Mouse (Mus musculus) myocyte (in vitro differentiated cells): Measurements from ENCODE around the gene Mdm2.

Experiments used
- CEBPB ChIP-seq: IDR thresholded peaks from 2 replicates; pipeline ENCODE4 v1.6.1; 2011; ENCODE audit warnings: mild to moderate bottlenecking, moderate library complexity; ENCODE audit not compliant: poor library complexity, insufficient read depth, severe bottlenecking
- E2F4 ChIP-seq: IDR thresholded peaks from one replicate; pipeline ENCODE4 v1.6.1; 2011; ENCODE audit warnings: mild to moderate bottlenecking, control low read depth, moderate library complexity; ENCODE audit not compliant: insufficient read depth
- MAX ChIP-seq: IDR thresholded peaks from one replicate; pipeline ENCODE4 v1.6.1; 2011; ENCODE audit warnings: low read depth, mild to moderate bottlenecking, control low read depth
- POLR2A ChIP-seq: IDR thresholded peaks from one replicate; pipeline ENCODE4 v1.6.1; 2011; ENCODE audit warnings: low read depth, mild to moderate bottlenecking, control low read depth, moderate library complexity; ENCODE audit not compliant: insufficient read length
- POLR2AphosphoS2 ChIP-seq: IDR thresholded peaks from one replicate; pipeline ENCODE4 v1.6.1; 2011; ENCODE audit warnings: low read depth, control low read depth; ENCODE audit not compliant: insufficient read length
- REST ChIP-seq: IDR thresholded peaks from one replicate; pipeline ENCODE4 v1.6.1; 2011; ENCODE audit warnings: mild to moderate bottlenecking, control low read depth, moderate library complexity; ENCODE audit not compliant: insufficient read depth, insufficient read length
- TCF12 ChIP-seq: IDR thresholded peaks from one replicate; pipeline ENCODE4 v1.6.1; 2011; ENCODE audit warnings: mild to moderate bottlenecking, control low read depth; ENCODE audit not compliant: poor library complexity, insufficient read depth, severe bottlenecking
- TCF3 ChIP-seq: IDR thresholded peaks from one replicate; pipeline ENCODE4 v1.6.1; 2011; ENCODE audit warnings: low read depth, control low read depth; ENCODE audit not compliant: insufficient read length
- USF1 ChIP-seq: IDR thresholded peaks from one replicate; pipeline ENCODE4 v1.6.1; 2011; ENCODE audit warnings: low read depth, mild to moderate bottlenecking, control low read depth, moderate library complexity

DNA sequence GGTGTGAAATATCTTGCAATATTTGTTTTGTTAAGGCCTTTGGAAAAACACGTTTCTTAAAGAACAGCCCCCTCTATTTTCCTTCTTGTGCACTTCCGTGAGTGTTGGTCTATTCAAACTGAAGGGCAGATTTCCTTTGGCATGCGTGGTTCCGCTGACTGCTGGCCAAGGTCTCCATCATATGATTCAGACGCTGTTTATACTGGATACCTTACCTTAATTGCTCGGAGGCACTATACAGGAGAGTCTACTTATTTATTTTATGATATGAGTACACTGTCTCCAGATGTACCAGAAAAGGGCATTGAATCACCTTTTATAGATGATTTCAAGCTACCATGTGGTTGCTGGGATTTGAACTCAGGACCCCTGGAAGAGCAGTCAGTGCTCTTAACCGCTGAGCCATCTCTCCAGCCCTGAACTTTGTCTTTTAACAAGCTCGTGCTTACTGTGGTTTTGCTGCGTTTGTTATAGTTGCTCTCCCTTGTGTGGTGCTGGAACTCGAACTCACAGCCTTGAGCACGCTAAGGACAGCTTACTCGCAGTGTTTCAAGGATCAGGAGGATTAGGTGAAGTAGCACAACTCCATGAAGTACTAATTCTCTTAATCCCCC is 60.4 kb downstream of the Mdm2 start:
- TF ChIP-seq POLR2A: no peak
- TF ChIP-seq MAX: no peak
- TF ChIP-seq E2F4: no peak
- no peak for TF ChIP-seq REST
- no peak for TF ChIP-seq TCF3
- TF ChIP-seq CEBPB: no peak
- no peak for TF ChIP-seq POLR2AphosphoS2
- TF ChIP-seq TCF12: no peak
- TF ChIP-seq USF1: no peak
